Mouse (Mus musculus): ENCODE measurements around the gene Gm21319. TPM values are rescaled to one million over a fixed set of nuclear protein-coding genes. Genes with fewer than 3 reads are reported as not detected.

The Gm21319 gene
- not detected in 4 replicates for total RNA-seq (2023; ENCODE audit: inconsistent age)

DNA sequence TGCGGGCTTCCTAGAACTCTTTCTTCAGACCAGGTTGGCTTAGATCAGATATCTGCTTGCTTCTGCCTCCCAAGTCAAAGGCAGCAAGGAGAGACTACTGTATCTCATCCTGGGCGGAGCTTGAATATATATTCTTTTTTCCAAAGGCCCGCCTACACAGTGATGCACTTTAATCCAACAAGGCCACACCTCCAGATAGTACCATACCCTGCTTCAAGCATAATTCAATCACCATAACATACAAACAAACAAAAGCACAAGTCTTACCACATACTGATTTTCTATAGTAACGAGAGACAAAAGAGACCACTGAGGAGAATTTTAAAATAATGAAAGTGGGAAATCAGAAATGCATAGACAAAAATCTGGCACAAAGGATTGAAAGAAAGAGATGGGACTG, at the start of gene Gm21319:
TSS of gene Gm21319 (minus strand) at position 101 of the 400 bp plus-strand sequence.

DNA sequence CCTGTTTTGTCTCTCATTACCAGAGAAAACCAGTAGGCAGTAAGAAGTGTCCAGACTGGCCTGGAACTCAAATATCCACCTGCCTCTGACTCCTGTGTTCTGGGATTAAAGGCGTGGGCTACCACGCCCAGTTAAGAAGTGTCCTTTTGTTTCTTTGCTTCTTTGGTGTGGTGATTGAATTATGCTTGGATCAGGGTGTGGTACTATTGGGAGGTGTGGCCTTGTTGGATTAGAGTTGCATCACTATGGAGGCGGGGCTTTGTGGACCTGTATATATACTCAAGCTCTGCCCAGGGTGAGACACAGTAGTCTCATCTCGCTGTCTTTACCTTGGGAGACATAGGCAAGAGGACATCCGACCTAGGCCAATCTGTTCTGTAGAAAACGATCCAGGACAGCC, 40.7 kb upstream of the Gm21319 start, which contains the start of gene BB287469:
TSS of gene BB287469 (plus strand) at position 301 of the 400 bp plus-strand sequence.

GRCm38 (mm10) chr12:87795212-87795611, 19.7 kb upstream of the Gm21319 start, which contains the start of gene Gm21936:
TSS of gene Gm21936 (plus strand) at chr12:87795512.

Other genes starting within 250 kb of the Gm21319 start
- not detected in 4 replicates for gene Oog1, start 173.1 kb downstream of the Gm21319 start, total RNA-seq (2023; ENCODE audit: inconsistent age)
- gene Gm4027, start 156.9 kb downstream of the Gm21319 start, total RNA-seq (2023; ENCODE audit: inconsistent age) = not detected in 4 replicates
- gene Gm16381, start 131.1 kb downstream of the Gm21319 start, total RNA-seq (2023; ENCODE audit: inconsistent age) = not detected in 4 replicates
- not detected in 4 replicates for gene Gm21936, start 19.8 kb upstream of the Gm21319 start, total RNA-seq (2023; ENCODE audit: inconsistent age)
- gene BB287469, start 40.8 kb upstream of the Gm21319 start, total RNA-seq (2023; ENCODE audit: inconsistent age) = not detected in 4 replicates
- gene Gm2001, start 66.6 kb upstream of the Gm21319 start, total RNA-seq (2023; ENCODE audit: inconsistent age) = not detected in 4 replicates
- gene Gm2016, start 98.3 kb upstream of the Gm21319 start, total RNA-seq (2023; ENCODE audit: inconsistent age) = not detected in 4 replicates
- gene Gm2022, start 119.6 kb upstream of the Gm21319 start, total RNA-seq (2023; ENCODE audit: inconsistent age) = not detected in 4 replicates
- not detected in 4 replicates for gene Gm2035, start 144.1 kb upstream of the Gm21319 start, total RNA-seq (2023; ENCODE audit: inconsistent age)
- not detected in 4 replicates for gene Gm2042, start 178.3 kb upstream of the Gm21319 start, total RNA-seq (2023; ENCODE audit: inconsistent age)
- not detected in 4 replicates for gene Gm2075, start 236.1 kb upstream of the Gm21319 start, total RNA-seq (2023; ENCODE audit: inconsistent age)
- not detected in 4 replicates for gene Gm6803, start 243.0 kb upstream of the Gm21319 start, total RNA-seq (2023; ENCODE audit: inconsistent age)

All from B cell, adult (primary cell).